Mouse (Mus musculus) R1 (cell line): Measurements from ENCODE around the gene Zdhhc22.
A peak's percentile ranks its signal among the peaks of the same experiment; 100 is the strongest.

Source experiments
- DNase-seq: peaks from one replicate; pipeline ENCODE4 v3.0.0-alpha.2; 2018; ENCODE audit warnings: low read depth, low spot score

Gene Zdhhc22

GRCm38 (mm10) chr12:86961589-86962344 is 28.5 kb downstream of the Zdhhc22 start:
- no peak for DNase-seq

GRCm38 (mm10) chr12:86960791-86961335 is 29.4 kb downstream of the Zdhhc22 start:
- DNase-seq: no peak

- no peak for DNase-seq
Measured at GRCm38 (mm10) chr12:86960138-86960537, 30.1 kb downstream of the Zdhhc22 start.

- no peak for DNase-seq
Measured at GRCm38 (mm10) chr12:86959661-86960060, 30.6 kb downstream of the Zdhhc22 start.

- DNase-seq: no peak
Measured at GRCm38 (mm10) chr12:86958558-86958957, 31.7 kb downstream of the Zdhhc22 start.

- no peak for DNase-seq
Measured at GRCm38 (mm10) chr12:86955894-86956293, 34.3 kb downstream of the Zdhhc22 start.

GRCm38 (mm10) chr12:86952331-86952850 is 37.8 kb downstream of the Zdhhc22 start:
- DNase-seq: no peak

- DNase-seq: no peak
Measured at GRCm38 (mm10) chr12:86950961-86951360, 39.3 kb downstream of the Zdhhc22 start.

GRCm38 (mm10) chr12:86950161-86950960 is 39.9 kb downstream of the Zdhhc22 start:
- no peak for DNase-seq

- DNase-seq: no peak
Measured at GRCm38 (mm10) chr12:86949501-86949900, 40.7 kb downstream of the Zdhhc22 start.

GRCm38 (mm10) chr12:86948627-86949026 is 41.6 kb downstream of the Zdhhc22 start:
- DNase-seq: peak; percentile 59

GRCm38 (mm10) chr12:86947681-86948401 is 42.4 kb downstream of the Zdhhc22 start:
- DNase-seq: no peak

- peak; percentile 99 for DNase-seq
Measured at GRCm38 (mm10) chr12:86946862-86947574, 43.2 kb downstream of the Zdhhc22 start, which contains the start of gene Cipc. Gene Cipc (plus strand): TSS chr12:86947043.

- DNase-seq: peak; percentile 54
Measured at GRCm38 (mm10) chr12:86946301-86946781, 43.9 kb downstream of the Zdhhc22 start.

- peak; percentile 92 for DNase-seq
Measured at GRCm38 (mm10) chr12:86945126-86945525, 45.1 kb downstream of the Zdhhc22 start.

- peak; percentile 40 for DNase-seq
Measured at GRCm38 (mm10) chr12:86943421-86943820, 46.8 kb downstream of the Zdhhc22 start.

GRCm38 (mm10) chr12:86941734-86942486 is 48.3 kb downstream of the Zdhhc22 start:
- DNase-seq: peak; percentile 86

- DNase-seq: peak; percentile 16
Measured at GRCm38 (mm10) chr12:86941173-86941572, 49.1 kb downstream of the Zdhhc22 start.

- no peak for DNase-seq
Measured at GRCm38 (mm10) chr12:86938571-86938970, 51.7 kb downstream of the Zdhhc22 start.
